Mouse (Mus musculus) brain, embryonic 18.5 days (tissue): ENCODE data around the gene Nbea.

Experiments
- DNase-seq: peaks from one replicate; pipeline ENCODE4 v3.0.0-alpha.2; 2012; ENCODE audit warnings: low read depth, low spot score

Gene Nbea

GRCm38 (mm10) chr3:56183159-56184133, at the start of gene Nbea:
Gene Nbea, minus strand, starts transcription at chr3:56183701.
- peak; percentile 69 for DNase-seq

GRCm38 (mm10) chr3:56229283-56229682, 45.8 kb upstream of the Nbea start:
- DNase-seq, result no peak

DNA sequence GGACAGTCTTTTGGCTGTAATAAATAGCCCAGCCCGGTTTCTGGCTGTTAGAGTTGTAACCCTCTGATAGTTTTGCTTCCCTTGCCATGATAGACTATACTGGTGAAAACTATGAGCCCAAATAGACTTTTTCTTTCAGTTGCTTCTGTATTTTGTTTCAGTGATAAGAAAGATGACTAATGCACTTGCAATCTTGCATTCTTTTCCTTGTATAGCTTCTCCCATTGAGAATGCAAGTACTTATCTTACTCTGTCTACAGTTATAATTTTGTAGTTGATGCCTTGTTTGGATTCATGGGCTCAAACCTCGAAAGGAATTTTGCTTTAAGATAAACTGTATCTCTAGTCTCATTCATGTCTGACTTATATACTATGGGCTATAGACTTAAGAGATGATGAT, 32.5 kb upstream of the Nbea start:
- DNase-seq, result no peak

DNA sequence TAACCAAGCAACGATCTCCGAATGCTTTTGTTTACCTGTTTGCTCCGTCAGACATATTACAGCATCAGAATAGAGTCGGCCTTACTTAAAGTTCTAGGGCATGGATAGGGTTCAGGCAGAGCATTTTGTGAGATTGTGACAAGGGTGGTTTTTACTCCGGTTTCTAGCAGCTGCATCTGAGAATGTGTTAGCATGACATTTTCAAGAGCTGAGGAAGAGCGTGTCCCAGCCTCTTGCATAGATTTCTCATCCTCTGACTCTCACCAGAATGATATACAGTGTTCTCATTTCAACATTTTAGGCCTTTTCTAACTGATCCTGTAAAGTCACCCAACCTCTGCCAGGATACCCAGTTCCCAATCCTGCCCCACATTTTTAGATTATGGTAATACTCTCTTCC, 20.5 kb upstream of the Nbea start:
- no peak for DNase-seq

DNA sequence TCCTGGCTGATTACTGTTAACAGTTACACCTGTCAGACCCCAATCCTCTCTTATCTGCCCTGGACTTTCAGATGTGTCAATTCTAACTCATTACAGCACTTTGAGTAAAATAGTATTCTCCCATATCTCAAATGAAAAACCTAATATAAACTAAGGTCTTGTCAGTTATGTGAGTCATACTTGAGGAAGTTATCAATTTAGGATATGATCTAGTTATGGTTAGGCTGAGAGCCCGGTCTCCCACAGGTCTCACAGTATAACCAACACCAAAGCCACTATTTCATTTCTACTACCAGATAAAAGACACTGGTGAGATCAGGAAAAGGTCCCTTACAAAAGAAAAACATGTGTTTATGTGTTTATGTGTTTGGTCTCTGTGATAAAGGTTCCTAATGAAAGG, 4.7 kb upstream of the Nbea start:
- no peak for DNase-seq

DNA sequence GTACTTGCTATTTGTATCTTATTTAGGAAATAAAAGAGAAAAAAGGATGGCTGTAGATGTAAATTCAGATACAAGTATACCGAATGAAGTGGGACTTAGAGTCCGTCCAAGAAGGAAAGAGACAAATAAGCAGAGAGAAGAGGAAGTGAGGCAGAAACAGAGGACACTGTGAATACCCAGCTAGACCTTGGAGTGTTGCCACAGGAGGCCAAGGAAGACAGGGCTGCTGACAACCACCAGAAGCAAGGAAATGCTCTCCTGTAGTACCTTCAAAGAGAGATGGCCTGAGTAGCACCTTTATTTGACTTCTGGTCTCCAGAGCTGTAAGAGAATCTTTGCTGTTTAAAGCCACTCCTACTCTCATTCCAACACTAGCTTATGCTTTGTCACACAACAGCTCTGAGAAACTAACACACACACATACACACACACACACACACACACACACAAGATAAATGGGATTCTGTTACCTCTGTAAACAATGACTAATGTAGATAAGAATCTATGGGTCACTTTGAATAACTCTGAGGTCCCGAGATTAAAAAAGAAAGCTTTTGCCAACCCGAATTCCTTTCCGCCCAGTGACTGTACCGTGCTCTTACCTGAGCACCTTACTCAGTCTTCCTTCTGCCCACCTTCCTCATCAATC, 3.8 kb upstream of the Nbea start:
- no peak for DNase-seq

- no peak for DNase-seq
These were observed 936 bp downstream of the Nbea start for GRCm38 (mm10) chr3:56182371-56183158.

- DNase-seq, result no peak
These were observed 1.5 kb downstream of the Nbea start for GRCm38 (mm10) chr3:56181991-56182370.

DNA sequence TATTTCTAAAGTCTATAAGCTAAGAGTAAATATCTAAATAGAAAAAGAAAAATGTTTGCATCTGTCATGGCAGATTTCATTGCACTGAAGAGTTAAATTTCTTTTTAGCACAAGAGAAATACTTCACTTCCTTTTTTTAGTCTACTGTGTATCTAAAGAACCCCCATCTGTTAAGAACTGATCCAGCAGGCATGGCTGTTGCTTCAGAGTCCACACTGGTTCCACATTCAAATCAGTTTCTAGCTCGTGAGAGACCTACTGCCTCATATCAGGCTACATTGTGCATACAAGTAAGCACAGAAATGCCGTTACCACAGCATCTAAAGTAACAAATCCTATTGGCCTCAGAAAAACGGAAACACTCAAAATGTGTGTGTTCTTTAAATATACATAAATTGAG, 2.5 kb downstream of the Nbea start:
- no peak for DNase-seq

DNA sequence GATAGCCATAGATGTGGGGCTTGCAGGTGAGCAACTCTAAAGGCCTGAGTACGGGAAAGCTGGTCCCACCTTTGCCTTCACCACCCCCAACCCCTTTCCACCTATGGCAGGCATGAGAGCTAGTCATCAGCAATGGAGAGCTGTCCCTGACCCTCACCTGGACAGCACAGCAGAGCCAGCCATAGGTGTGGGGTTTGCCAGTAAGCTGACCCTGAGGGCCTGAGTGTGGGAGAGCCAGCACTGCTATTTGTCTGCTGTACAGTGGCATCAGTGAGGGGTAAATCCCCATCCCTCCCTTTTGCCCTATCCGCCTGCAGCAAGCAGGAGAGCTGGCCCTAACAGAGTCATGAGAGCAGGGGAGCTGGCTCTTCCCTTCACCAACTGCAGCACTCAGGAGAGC, 25.6 kb downstream of the Nbea start:
- no peak for DNase-seq

DNA sequence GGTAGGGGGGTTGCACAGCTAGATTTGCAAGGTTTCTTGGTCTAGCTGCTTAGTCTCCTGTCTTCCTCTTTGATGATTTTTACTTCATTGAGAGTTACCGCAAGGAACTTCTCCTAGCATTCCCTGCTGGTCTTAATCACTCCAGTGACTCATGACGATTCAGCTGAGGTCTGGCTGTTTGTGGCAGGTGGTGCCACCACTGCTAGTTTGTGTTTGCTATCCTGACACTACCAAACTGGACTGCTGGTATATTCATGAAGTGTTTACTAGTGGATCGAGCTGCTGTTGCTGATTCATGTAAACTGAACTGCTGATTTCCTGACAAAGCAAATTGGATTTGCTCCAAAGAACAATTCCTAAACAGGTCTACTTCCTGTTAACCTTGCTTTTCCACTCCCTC, 56.8 kb downstream of the Nbea start:
- DNase-seq, result no peak

- no peak for DNase-seq
These were observed 66.9 kb downstream of the Nbea start for GRCm38 (mm10) chr3:56116647-56117046.

DNA sequence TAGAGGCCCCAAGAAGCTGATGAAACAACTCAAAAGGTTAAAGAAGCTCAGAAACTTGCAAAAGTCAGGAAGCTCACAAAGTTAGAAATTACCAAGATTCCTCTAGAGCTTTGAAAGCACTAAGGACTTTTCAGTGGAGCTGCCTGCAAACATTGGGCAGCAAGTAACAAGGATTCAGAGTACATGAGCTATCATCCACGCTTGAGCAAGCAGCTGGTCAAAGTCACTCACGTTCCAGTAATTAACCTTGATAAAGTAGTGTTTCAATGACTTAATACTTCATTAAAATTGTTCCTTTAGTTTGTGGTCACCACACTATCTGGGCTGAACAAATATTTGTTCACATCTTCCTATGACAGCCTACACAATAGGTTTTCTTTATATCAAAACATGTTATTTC, 75.4 kb downstream of the Nbea start:
- DNase-seq, result no peak

DNA sequence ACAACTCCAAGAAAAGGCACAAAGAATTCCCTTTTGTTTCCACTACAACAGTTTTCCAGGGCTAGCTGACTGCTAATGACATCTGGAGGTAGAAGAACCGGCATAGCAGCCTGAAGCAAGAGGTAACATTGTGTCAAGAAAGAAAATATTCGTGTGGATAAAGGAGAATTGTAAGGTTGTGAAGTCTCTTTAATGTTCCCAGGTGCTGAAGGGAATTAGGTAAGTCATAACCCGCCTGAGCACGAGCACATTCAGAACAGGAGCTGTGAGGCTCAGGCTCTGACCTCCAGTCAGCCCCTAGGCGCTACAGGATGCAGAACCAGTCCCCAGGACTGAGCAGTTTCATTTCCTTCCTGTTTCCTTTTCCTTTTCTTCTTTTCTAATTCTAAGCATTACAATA, 86.4 kb downstream of the Nbea start:
- no peak for DNase-seq

GRCm38 (mm10) chr3:56079015-56079612, 104.4 kb downstream of the Nbea start:
- DNase-seq, result peak; percentile 28

GRCm38 (mm10) chr3:56067849-56068248, 115.7 kb downstream of the Nbea start:
- DNase-seq, result no peak

GRCm38 (mm10) chr3:56066360-56067040, 117.0 kb downstream of the Nbea start:
- DNase-seq, result no peak

- DNase-seq, result no peak
These were observed 118.3 kb downstream of the Nbea start for GRCm38 (mm10) chr3:56065234-56065633.

DNA sequence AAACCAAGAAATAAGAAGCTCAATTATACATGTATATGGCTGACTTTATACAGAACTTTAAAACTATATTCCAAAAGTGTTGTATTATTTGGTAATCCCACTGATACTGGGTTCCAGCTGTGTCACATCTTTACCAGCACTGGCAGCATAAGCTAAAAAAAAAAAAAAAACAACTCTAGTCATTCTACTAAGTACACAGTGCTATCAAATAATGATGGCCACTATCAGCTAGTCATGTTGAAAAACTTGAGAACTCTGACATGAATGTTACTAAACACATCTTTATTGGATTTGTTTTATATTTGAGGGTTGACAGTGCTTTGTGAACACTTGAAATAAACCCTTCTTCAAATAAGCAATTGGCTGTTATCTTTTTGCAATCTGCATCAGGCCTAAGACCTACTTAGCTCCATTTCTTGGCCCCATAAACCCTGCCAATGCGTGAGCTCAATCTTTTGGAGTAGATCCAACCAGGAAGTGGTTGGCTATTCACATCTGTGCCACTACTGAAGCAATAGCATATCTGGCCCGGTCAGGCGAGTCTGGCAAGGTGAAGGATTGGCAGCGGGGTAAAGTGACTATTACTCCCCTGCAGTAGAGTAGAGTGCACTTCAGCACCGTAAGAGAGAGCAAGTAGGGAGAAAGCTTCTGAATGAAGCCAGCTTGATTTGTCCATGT, 137.7 kb downstream of the Nbea start:
- no peak for DNase-seq

GRCm38 (mm10) chr3:56043091-56043490, 140.4 kb downstream of the Nbea start:
- no peak for DNase-seq

DNA sequence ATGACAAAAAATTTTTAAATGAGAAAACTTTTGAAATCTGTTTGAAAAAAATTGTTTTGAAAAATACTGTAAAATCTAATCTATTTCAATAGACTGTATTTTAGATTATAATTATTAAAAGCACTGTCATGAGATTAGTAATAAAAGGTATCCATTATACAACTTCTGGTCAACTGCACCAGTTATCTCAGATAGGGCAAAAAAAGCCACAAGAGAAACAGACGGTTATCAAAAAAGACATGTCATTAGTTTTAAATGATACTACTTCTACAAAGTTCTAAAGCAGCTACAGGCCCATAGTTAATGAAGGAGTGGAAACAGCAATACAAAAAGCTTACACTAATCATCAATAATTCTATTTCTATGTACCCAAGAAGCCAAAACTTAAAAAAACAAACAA, 144.0 kb downstream of the Nbea start:
- DNase-seq, result no peak
